Mouse (Mus musculus) liver, embryonic 14.5 days (tissue): ENCODE results near the gene Ifitm6. TPM values are rescaled to one million over a fixed set of nuclear protein-coding genes. Genes with fewer than 3 reads are reported as not detected.
"Not testable (repeated sequence)": the region's sequence is repeated elsewhere in the genome, so short reads cannot be mapped to it uniquely, and the experiment has no call there.

Experiments used
- ATAC-seq: fragments of 200-750 bp; cut with Nextera tagmentation; 2 replicates; pipeline ENCODE4 v1.8.0; 2017; ENCODE audit warnings: moderate number of reproducible peaks, mild to moderate bottlenecking, moderate library complexity; ENCODE audit not compliant: insufficient read depth
- DNase-seq, 3 experiments: peaks; one replicate each; pipeline ENCODE4 v3.0.0-alpha.2; 2012 to 2013; ENCODE audit warnings: low read depth in 3 of 3, low spot score in 3 of 3
- H3K27ac ChIP-seq: fragments of 300-500 bp; sonication (generic); 2 replicates; pipeline ENCODE4 v1.5.1; 2014; ENCODE audit warnings: moderate library complexity, mild to moderate bottlenecking, control low read depth, inconsistent platforms
- H3K27me3 ChIP-seq: fragments of 300-500 bp; sonication (generic); 2 replicates; pipeline ENCODE4 v1.6.1; 2014; ENCODE audit warnings: mild to moderate bottlenecking, low read length, moderate library complexity; ENCODE audit not compliant: control insufficient read depth, insufficient read depth
- H3K36me3 ChIP-seq: fragments of 300-500 bp; sonication (generic); replicated peaks from 2 replicates; pipeline ENCODE4 v1.6.1; 2014; ENCODE audit warnings: low read depth; ENCODE audit not compliant: control insufficient read depth, insufficient read depth
- H3K4me1 ChIP-seq, 2 experiments: fragments of 200-500 bp in 1 of 2; fragments of 300-500 bp in 1 of 2; sonication (generic) in 1 of 2; replicated peaks; 2 replicates each; pipeline ENCODE4 v1.6.1; 2012 to 2014; ENCODE audit warnings: antibody characterized with exemption in 1 of 2, inconsistent platforms in 1 of 2, low read length in 1 of 2; ENCODE audit not compliant: control insufficient read depth in 2 of 2, insufficient read depth in 2 of 2
- H3K4me2 ChIP-seq: fragments of 300-500 bp; sonication (generic); 2 replicates; pipeline ENCODE4 v1.6.1; 2014; ENCODE audit warnings: low read depth, mild to moderate bottlenecking, control low read depth, moderate library complexity
- H3K4me3 ChIP-seq, 2 experiments: fragments of 200-500 bp in 1 of 2; fragments of 300-500 bp in 1 of 2; sonication (generic) in 1 of 2; 2 replicates each; pipeline ENCODE4 v1.5.1; 2012 to 2014; ENCODE audit warnings: low read depth in 2 of 2, low read length in 2 of 2, mild to moderate bottlenecking in 2 of 2, control low read depth in 1 of 2, inconsistent platforms in 1 of 2, moderate library complexity in 1 of 2; ENCODE audit not compliant: insufficient read depth in 1 of 2
- H3K9ac ChIP-seq: fragments of 300-500 bp; sonication (generic); replicated peaks from 2 replicates; pipeline ENCODE4 v1.6.1; 2014; ENCODE audit warnings: mild to moderate bottlenecking, control low read depth, moderate library complexity
- H3K9me3 ChIP-seq: fragments of 300-500 bp; sonication (generic); 2 replicates; pipeline ENCODE4 v1.6.1; 2016; ENCODE audit warnings: low read length, mixed read lengths; ENCODE audit not compliant: control insufficient read depth
- CTCF ChIP-seq: IDR thresholded peaks from 2 replicates; pipeline ENCODE4 v1.5.1; 2016; ENCODE audit warnings: antibody characterized with exemption, low read depth, control low read depth
- EP300 ChIP-seq: IDR thresholded peaks from 2 replicates; pipeline ENCODE4 v1.6.1; 2016; ENCODE audit warnings: antibody characterized with exemption, low read depth
- WGBS: fragments of 180-500 bp; shearing (Covaris S2); extraction: QIAGEN DNeasy Blood & Tissue Kit; methylation state at CpG from one replicate; pipeline ENCODE4 v1.1.7; 2014; ENCODE audit not compliant: insufficient replicate concordance; 5-methylcytosine and 5-hydroxymethylcytosine counted together
- polyA plus RNA-seq, 2 experiments: library from polyadenylated mRNA; depleted of rRNA in 1 of 2; stranded (reverse) in 1 of 2; unstranded in 1 of 2; fragments of >200 nt; fragmentation: Nextera tagmentation in 1 of 2; extraction: Ambion mirVana in 1 of 2; gene quantifications; 2 replicates each; pipeline versions ENCODE4 v1.2.1 to v1.2.3; 2012 to 2014

Gene Ifitm6
- polyA plus RNA-seq, 2 experiments: 9.2 to 9.6 TPM

GRCm38 (mm10) chr7:140971479-140972171 lies 46.1 kb downstream of the Ifitm6 start:
- no peaks in the 10 kb centered on the region for H3K27me3 ChIP-seq
- H3K4me2 ChIP-seq: no peak overlapping the region
- 72% methylated on average over 8 of the region's 8 CpGs for WGBS
- H3K9me3 ChIP-seq: no peaks in the 10 kb centered on the region
- DNase-seq: no peak
- H3K4me1 ChIP-seq: peaks cover 0 to 26% of the 10 kb centered on the region in 2 experiments; a peak in 2 of 4 replicates
- no peak overlapping the region for H3K4me3 ChIP-seq
- ATAC-seq: no peak
- no peaks in the 10 kb centered on the region for H3K36me3 ChIP-seq
- H3K27ac ChIP-seq: no peak overlapping the region
- TF ChIP-seq EP300 (no peak), CTCF (no peak)
- no peak overlapping the region for H3K9ac ChIP-seq

- DNase-seq (no peak), ATAC-seq (peak; percentile 13; the same call in 1 of the 2 replicates)
- Histone ChIP-seq H3K4me1 (peaks cover 0 to 26% of the 10 kb centered on the region in 2 experiments; a peak in 2 of 4 replicates), H3K9me3 (no peaks in the 10 kb centered on the region), H3K4me3 (no peak overlapping the region), H3K27ac (no peak overlapping the region), H3K36me3 (no peaks in the 10 kb centered on the region), H3K27me3 (no peaks in the 10 kb centered on the region), H3K9ac (no peak overlapping the region), H3K4me2 (no peak overlapping the region)
- 37% methylated on average over 7 of the region's 7 CpGs for WGBS
- TF ChIP-seq CTCF (no peak), EP300 (no peak)
These were observed 46.8 kb downstream of the Ifitm6 start for GRCm38 (mm10) chr7:140970931-140971330.

- H3K9ac ChIP-seq, H3K27me3 ChIP-seq, ATAC-seq, H3K27ac ChIP-seq, H3K36me3 ChIP-seq, DNase-seq, H3K4me2 ChIP-seq, H3K9me3 ChIP-seq, H3K4me3 ChIP-seq: not testable (repeated sequence)
- WGBS: 20% methylated on average over 3 of the region's 3 CpGs
- H3K4me1 ChIP-seq: peaks cover 0 to 22% of the 10 kb centered on the region in 2 experiments; a peak in 2 of 4 replicates
These were observed 49.0 kb downstream of the Ifitm6 start for GRCm38 (mm10) chr7:140968710-140969109.

GRCm38 (mm10) chr7:140967862-140968591 lies 49.7 kb downstream of the Ifitm6 start:
- no peak for TF ChIP-seq CTCF
- TF ChIP-seq EP300: no peak
- no peak overlapping the region for H3K4me3 ChIP-seq
- no peak for ATAC-seq

GRCm38 (mm10) chr7:140966921-140967320 lies 50.8 kb downstream of the Ifitm6 start, which contains the start of gene Ifitm1:
TSS of gene Ifitm1 (plus strand) at chr7:140967221.
- TF ChIP-seq CTCF (no peak), EP300 (no peak)
- Histone ChIP-seq H3K27me3 (no peaks in the 10 kb centered on the region), H3K4me1 (peaks cover 0 to 22% of the 10 kb centered on the region in 2 experiments; a peak in 2 of 4 replicates), H3K27ac (no peak within 1 kb of the TSS), H3K9ac (no peak within 1 kb of the TSS), H3K4me3 (no peak within 1 kb of the TSS), H3K36me3 (no peaks in the 10 kb centered on the region), H3K9me3 (no peaks in the 10 kb centered on the region), H3K4me2 (no peak within 1 kb of the TSS)
- 54% methylated on average over 4 of the region's 4 CpGs for WGBS
- DNase-seq (no peak), ATAC-seq (no peak)

More at GRCm38 (mm10) chr7:140967862-140968591, 49.7 kb downstream of the Ifitm6 start:
- DNase-seq: no peak
- 16% methylated on average over 14 of the region's 14 CpGs for WGBS
- no peak overlapping the region for H3K27ac ChIP-seq
- H3K4me1 ChIP-seq: peaks cover 0 to 22% of the 10 kb centered on the region in 2 experiments; a peak in 2 of 4 replicates
- H3K36me3 ChIP-seq: no peaks in the 10 kb centered on the region
- H3K27me3 ChIP-seq: no peaks in the 10 kb centered on the region
- no peaks in the 10 kb centered on the region for H3K9me3 ChIP-seq
- no peak overlapping the region for H3K4me2 ChIP-seq
- no peak overlapping the region for H3K9ac ChIP-seq

Other genes with a start within 250 kb of the Ifitm6 start
Only the 30 nearest of the 31 such genes appear.
- gene Syce1, start 230.1 kb downstream of the Ifitm6 start, polyA plus RNA-seq (2012; rRNA removed): 0.08 and 0.09 TPM in 2 replicates
- gene Syce1, start 230.1 kb downstream of the Ifitm6 start, polyA plus RNA-seq (2014; fragmentation: Nextera tagmentation; extraction: Ambion mirVana): not detected in 2 replicates
- 0.06 and 0.10 TPM in 2 replicates for gene Zfp941, start 195.7 kb downstream of the Ifitm6 start, polyA plus RNA-seq (2012; rRNA removed)
- gene Zfp941, start 195.7 kb downstream of the Ifitm6 start, polyA plus RNA-seq (2014; fragmentation: Nextera tagmentation; extraction: Ambion mirVana): 0.10 and 0.25 TPM in 2 replicates
- gene Urah, start 182.9 kb downstream of the Ifitm6 start, polyA plus RNA-seq (2012; rRNA removed): 8.3 and 9.1 TPM in 2 replicates
- gene Urah, start 182.9 kb downstream of the Ifitm6 start, polyA plus RNA-seq (2014; fragmentation: Nextera tagmentation; extraction: Ambion mirVana): 19.3 and 22.8 TPM in 2 replicates
- not detected in 2 replicates for gene Scgb1c1, start 172.4 kb downstream of the Ifitm6 start, polyA plus RNA-seq (2012; rRNA removed)
- gene Scgb1c1, start 172.4 kb downstream of the Ifitm6 start, polyA plus RNA-seq (2014; fragmentation: Nextera tagmentation; extraction: Ambion mirVana): not detected in 2 replicates
- gene Odf3, start 170.1 kb downstream of the Ifitm6 start, polyA plus RNA-seq (2012; rRNA removed): not detected in 2 replicates
- gene Odf3, start 170.1 kb downstream of the Ifitm6 start, polyA plus RNA-seq (2014; fragmentation: Nextera tagmentation; extraction: Ambion mirVana): not detected in 2 replicates
- gene Gm45785, start 161.6 kb downstream of the Ifitm6 start, polyA plus RNA-seq (2012; rRNA removed): not detected in 2 replicates
- not detected in 2 replicates for gene Gm45785, start 161.6 kb downstream of the Ifitm6 start, polyA plus RNA-seq (2014; fragmentation: Nextera tagmentation; extraction: Ambion mirVana)
- 14.4 and 17.9 TPM in 2 replicates for gene Ric8a, start 161.0 kb downstream of the Ifitm6 start, polyA plus RNA-seq (2012; rRNA removed)
- 19.1 and 19.7 TPM in 2 replicates for gene Ric8a, start 161.0 kb downstream of the Ifitm6 start, polyA plus RNA-seq (2014; fragmentation: Nextera tagmentation; extraction: Ambion mirVana)
- gene Bet1l, start 160.3 kb downstream of the Ifitm6 start, polyA plus RNA-seq (2012; rRNA removed): 8.3 and 11.6 TPM in 2 replicates
- 20.6 and 21.1 TPM in 2 replicates for gene Bet1l, start 160.3 kb downstream of the Ifitm6 start, polyA plus RNA-seq (2014; fragmentation: Nextera tagmentation; extraction: Ambion mirVana)
- gene Psmd13, start 136.0 kb downstream of the Ifitm6 start, polyA plus RNA-seq (2012; rRNA removed): 39.8 and 50.8 TPM in 2 replicates
- gene Psmd13, start 136.0 kb downstream of the Ifitm6 start, polyA plus RNA-seq (2014; fragmentation: Nextera tagmentation; extraction: Ambion mirVana): 90.5 and 92.6 TPM in 2 replicates
- 13.7 and 14.0 TPM in 2 replicates for gene Sirt3, start 135.6 kb downstream of the Ifitm6 start, polyA plus RNA-seq (2012; rRNA removed)
- gene Sirt3, start 135.6 kb downstream of the Ifitm6 start, polyA plus RNA-seq (2014; fragmentation: Nextera tagmentation; extraction: Ambion mirVana): 14.4 and 14.7 TPM in 2 replicates
- not detected in 2 replicates for gene Cox8b, start 117.5 kb downstream of the Ifitm6 start, polyA plus RNA-seq (2012; rRNA removed)
- gene Cox8b, start 117.5 kb downstream of the Ifitm6 start, polyA plus RNA-seq (2014; fragmentation: Nextera tagmentation; extraction: Ambion mirVana): not detected in 2 replicates
- gene Nlrp6, start 97.0 kb downstream of the Ifitm6 start, polyA plus RNA-seq (2012; rRNA removed): 6.3 and 6.5 TPM in 2 replicates
- gene Nlrp6, start 97.0 kb downstream of the Ifitm6 start, polyA plus RNA-seq (2014; fragmentation: Nextera tagmentation; extraction: Ambion mirVana): 2.6 and 3.2 TPM in 2 replicates
- 7.2 TPM in 2 replicates for gene Pgghg, start 76.5 kb downstream of the Ifitm6 start, polyA plus RNA-seq (2012; rRNA removed)
- gene Pgghg, start 76.5 kb downstream of the Ifitm6 start, polyA plus RNA-seq (2014; fragmentation: Nextera tagmentation; extraction: Ambion mirVana): 4.5 and 4.9 TPM in 2 replicates
- gene Ifitm5, start 67.6 kb downstream of the Ifitm6 start, polyA plus RNA-seq (2012; rRNA removed): 0.17 and 0.33 TPM in 2 replicates
- gene Ifitm5, start 67.6 kb downstream of the Ifitm6 start, polyA plus RNA-seq (2014; fragmentation: Nextera tagmentation; extraction: Ambion mirVana): 0.30 and 0.32 TPM in 2 replicates
- not detected in 2 replicates for gene Gm45717, start 62.0 kb downstream of the Ifitm6 start, polyA plus RNA-seq (2012; rRNA removed)
- gene Gm45717, start 62.0 kb downstream of the Ifitm6 start, polyA plus RNA-seq (2014; fragmentation: Nextera tagmentation; extraction: Ambion mirVana): not detected in 2 replicates
- gene Ifitm2, start 61.9 kb downstream of the Ifitm6 start, polyA plus RNA-seq (2012; rRNA removed): 217 and 258 TPM in 2 replicates
- 405 and 432 TPM in 2 replicates for gene Ifitm2, start 61.9 kb downstream of the Ifitm6 start, polyA plus RNA-seq (2014; fragmentation: Nextera tagmentation; extraction: Ambion mirVana)
- 34.2 and 35.7 TPM in 2 replicates for gene Ifitm1, start 50.7 kb downstream of the Ifitm6 start, polyA plus RNA-seq (2012; rRNA removed)
- 20.2 and 30.9 TPM in 2 replicates for gene Ifitm1, start 50.7 kb downstream of the Ifitm6 start, polyA plus RNA-seq (2014; fragmentation: Nextera tagmentation; extraction: Ambion mirVana)
- 27.8 and 30.8 TPM in 2 replicates for gene Ifitm3, start 7.2 kb downstream of the Ifitm6 start, polyA plus RNA-seq (2012; rRNA removed)
- 61.5 and 73.5 TPM in 2 replicates for gene Ifitm3, start 7.2 kb downstream of the Ifitm6 start, polyA plus RNA-seq (2014; fragmentation: Nextera tagmentation; extraction: Ambion mirVana)
- gene Gm17387, start 11.2 kb upstream of the Ifitm6 start, polyA plus RNA-seq (2012; rRNA removed): not detected in 2 replicates
- not detected in 2 replicates for gene Gm17387, start 11.2 kb upstream of the Ifitm6 start, polyA plus RNA-seq (2014; fragmentation: Nextera tagmentation; extraction: Ambion mirVana)
- gene B4galnt4, start 43.2 kb upstream of the Ifitm6 start, polyA plus RNA-seq (2012; rRNA removed): 0.64 and 0.84 TPM in 2 replicates
- 0.39 and 0.68 TPM in 2 replicates for gene B4galnt4, start 43.2 kb upstream of the Ifitm6 start, polyA plus RNA-seq (2014; fragmentation: Nextera tagmentation; extraction: Ambion mirVana)
- 0.33 and 0.51 TPM in 2 replicates for gene Pkp3, start 60.3 kb upstream of the Ifitm6 start, polyA plus RNA-seq (2012; rRNA removed)
- 0.36 and 0.80 TPM in 2 replicates for gene Pkp3, start 60.3 kb upstream of the Ifitm6 start, polyA plus RNA-seq (2014; fragmentation: Nextera tagmentation; extraction: Ambion mirVana)
- gene Sigirr, start 82.6 kb upstream of the Ifitm6 start, polyA plus RNA-seq (2012; rRNA removed): 9.8 and 10.8 TPM in 2 replicates
- gene Sigirr, start 82.6 kb upstream of the Ifitm6 start, polyA plus RNA-seq (2014; fragmentation: Nextera tagmentation; extraction: Ambion mirVana): 16.0 and 18.4 TPM in 2 replicates
- 0.30 and 0.53 TPM in 2 replicates for gene Ano9, start 99.9 kb upstream of the Ifitm6 start, polyA plus RNA-seq (2012; rRNA removed)
- 0.24 and 0.27 TPM in 2 replicates for gene Ano9, start 99.9 kb upstream of the Ifitm6 start, polyA plus RNA-seq (2014; fragmentation: Nextera tagmentation; extraction: Ambion mirVana)
- gene Ptdss2, start 104.5 kb upstream of the Ifitm6 start, polyA plus RNA-seq (2012; rRNA removed): 72.2 and 72.8 TPM in 2 replicates
- gene Ptdss2, start 104.5 kb upstream of the Ifitm6 start, polyA plus RNA-seq (2014; fragmentation: Nextera tagmentation; extraction: Ambion mirVana): 111 and 130 TPM in 2 replicates
- 26.5 and 29.1 TPM in 2 replicates for gene Rnh1, start 154.9 kb upstream of the Ifitm6 start, polyA plus RNA-seq (2012; rRNA removed)
- gene Rnh1, start 154.9 kb upstream of the Ifitm6 start, polyA plus RNA-seq (2014; fragmentation: Nextera tagmentation; extraction: Ambion mirVana): 54.6 and 59.7 TPM in 2 replicates
- 50.8 and 66.8 TPM in 2 replicates for gene Hras, start 176.1 kb upstream of the Ifitm6 start, polyA plus RNA-seq (2012; rRNA removed)
- gene Hras, start 176.1 kb upstream of the Ifitm6 start, polyA plus RNA-seq (2014; fragmentation: Nextera tagmentation; extraction: Ambion mirVana): 84.4 and 102 TPM in 2 replicates
- 15.3 and 20.3 TPM in 2 replicates for gene Lrrc56, start 176.2 kb upstream of the Ifitm6 start, polyA plus RNA-seq (2012; rRNA removed)
- 10.4 and 10.9 TPM in 2 replicates for gene Lrrc56, start 176.2 kb upstream of the Ifitm6 start, polyA plus RNA-seq (2014; fragmentation: Nextera tagmentation; extraction: Ambion mirVana)
- 2.0 and 2.3 TPM in 2 replicates for gene Lmntd2, start 196.2 kb upstream of the Ifitm6 start, polyA plus RNA-seq (2012; rRNA removed)
- gene Lmntd2, start 196.2 kb upstream of the Ifitm6 start, polyA plus RNA-seq (2014; fragmentation: Nextera tagmentation; extraction: Ambion mirVana): 0.25 and 0.66 TPM in 2 replicates
- 21.6 and 28.3 TPM in 2 replicates for gene Rassf7, start 197.9 kb upstream of the Ifitm6 start, polyA plus RNA-seq (2012; rRNA removed)
- gene Rassf7, start 197.9 kb upstream of the Ifitm6 start, polyA plus RNA-seq (2014; fragmentation: Nextera tagmentation; extraction: Ambion mirVana): 16.8 and 22.4 TPM in 2 replicates
- gene Phrf1, start 210.9 kb upstream of the Ifitm6 start, polyA plus RNA-seq (2012; rRNA removed): 10.4 and 14.1 TPM in 2 replicates
- 25.7 and 28.3 TPM in 2 replicates for gene Phrf1, start 210.9 kb upstream of the Ifitm6 start, polyA plus RNA-seq (2014; fragmentation: Nextera tagmentation; extraction: Ambion mirVana)